Mouse (Mus musculus): Measurements from ENCODE around the gene Fastk.

The Fastk gene

DNA sequence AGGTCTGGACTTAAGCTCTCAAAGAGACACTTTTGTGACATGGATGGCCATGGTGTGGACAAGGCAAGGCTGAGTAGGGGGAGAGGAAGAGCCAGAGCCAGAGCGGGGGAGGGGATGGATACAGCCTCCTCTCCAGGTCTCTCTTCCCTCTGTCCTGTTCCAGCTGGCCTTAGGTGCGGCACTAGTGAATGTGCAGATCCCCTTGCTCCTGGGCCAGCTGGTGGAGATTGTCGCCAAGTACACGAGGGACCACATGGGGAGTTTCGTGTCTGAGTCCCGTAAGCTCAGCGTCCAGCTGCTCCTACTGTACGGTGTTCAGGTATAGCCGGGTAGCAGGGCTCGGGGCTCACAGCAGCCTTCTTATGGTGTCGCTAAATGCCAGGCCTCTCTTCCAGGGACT, 44.7 kb downstream of the Fastk start:
- in situ Hi-C loops (cut with MboI; ENCODE audit: unreplicated experiment in 2 of 2), result loop anchor here in 1 of 2 experiments (25.0 kb wide), 1 partner anchor 187 kb away; the partner anchor contains the start of genes Abcf2 and Chpf2

DNA sequence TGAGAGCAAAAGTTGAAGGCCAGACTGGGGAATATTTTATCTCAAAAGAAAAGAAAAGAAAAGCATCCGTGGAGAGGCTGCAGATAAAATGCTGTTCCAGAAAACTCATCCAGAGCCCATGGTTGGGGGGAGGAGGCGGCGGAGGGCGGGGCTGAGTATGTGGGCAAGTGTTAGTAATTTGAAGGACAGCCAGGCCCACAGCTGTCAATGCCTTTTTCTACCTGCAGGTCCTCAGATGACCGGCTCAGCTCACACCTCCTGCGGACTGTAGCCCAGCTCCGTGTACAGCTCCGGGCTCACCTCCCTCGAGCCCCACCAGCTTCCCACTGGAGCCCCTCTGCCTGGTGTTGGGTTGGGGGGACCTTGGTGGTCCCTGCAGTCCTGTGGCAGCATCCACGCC, 45.4 kb downstream of the Fastk start:
- in situ Hi-C loops (cut with MboI; ENCODE audit: unreplicated experiment in 2 of 2), result loop anchor here (25.0 kb wide), 1 partner anchor 188 kb away; the partner anchor contains the start of genes Abcf2 (in 2 of the 2) and Chpf2 (in 2 of the 2)

- in situ Hi-C loops (cut with MboI; ENCODE audit: unreplicated experiment in 2 of 2), result loop anchor here in 1 of 2 experiments (25.0 kb wide), 1 partner anchor 191 kb away; the partner anchor contains the start of genes Abcf2 and Chpf2
Measured at GRCm38 (mm10) chr5:24396254-24396653, 48.8 kb downstream of the Fastk start.

GRCm38 (mm10) chr5:24394165-24394894, 50.8 kb downstream of the Fastk start:
- in situ Hi-C loops (cut with MboI; ENCODE audit: unreplicated experiment in 2 of 2), result loop anchor here in 1 of 2 experiments (25.0 kb wide), 1 partner anchor 193 kb away; the partner anchor contains the start of genes Abcf2 and Chpf2

- in situ Hi-C loops (cut with MboI; ENCODE audit: unreplicated experiment in 2 of 2), result loop anchor here in 1 of 2 experiments (25.0 kb wide), 1 partner anchor 194 kb away; the partner anchor contains the start of genes Abcf2 and Chpf2
Measured at GRCm38 (mm10) chr5:24393392-24393997, 51.6 kb downstream of the Fastk start, which contains the start of gene Abcb8. Abcb8 (plus strand) TSS chr5:24393663.

DNA sequence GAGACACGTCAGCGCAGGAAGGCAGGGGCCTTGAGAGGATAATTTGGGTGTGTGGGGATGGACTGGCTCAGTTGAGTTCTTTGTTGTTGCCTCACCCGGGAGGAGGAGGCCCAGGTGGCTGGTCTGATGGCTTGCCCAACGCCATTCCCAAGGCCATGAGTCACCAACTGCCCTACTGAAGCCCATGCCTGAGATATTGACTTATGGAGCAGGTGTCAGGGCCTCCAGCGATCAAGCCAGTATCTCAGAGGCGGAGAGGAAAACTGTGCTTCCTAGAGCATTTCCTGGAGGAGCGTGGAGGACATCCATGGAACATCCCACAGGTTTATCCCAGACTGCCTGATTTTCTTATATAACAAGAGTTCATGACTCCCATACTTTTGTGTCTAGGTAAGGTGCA, 52.4 kb downstream of the Fastk start:
- in situ Hi-C loops (cut with MboI; ENCODE audit: unreplicated experiment in 2 of 2), result loop anchor here in 1 of 2 experiments (25.0 kb wide), 1 partner anchor 195 kb away; the partner anchor contains the start of genes Abcf2 and Chpf2

DNA sequence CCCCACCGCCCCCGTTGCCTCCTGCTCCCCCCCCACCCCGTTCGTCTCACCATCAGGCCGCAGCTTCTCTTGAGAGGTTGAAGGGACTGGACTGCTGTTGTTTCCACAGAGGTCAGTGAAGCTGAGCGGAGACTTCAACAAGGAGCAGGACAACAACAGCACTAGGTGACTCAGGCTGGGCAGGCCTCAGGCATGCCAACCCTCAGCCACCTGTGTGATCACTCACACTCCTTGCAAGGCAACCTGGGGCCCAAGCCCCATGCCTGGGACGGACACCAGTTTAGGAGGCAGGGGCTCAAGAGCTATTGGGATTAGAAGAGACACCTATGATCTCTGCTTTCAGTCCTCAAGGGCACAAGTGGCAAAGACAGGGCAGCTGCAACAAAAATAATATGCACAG, 53.2 kb downstream of the Fastk start, which contains the start of gene Atg9b:
Atg9b (minus strand) TSS at position 280 of the 400 bp plus-strand sequence.
- in situ Hi-C loops (cut with MboI; ENCODE audit: unreplicated experiment in 2 of 2), result loop anchor here in 1 of 2 experiments (25.0 kb wide), 1 partner anchor 195 kb away; the partner anchor contains the start of genes Abcf2 and Chpf2

DNA sequence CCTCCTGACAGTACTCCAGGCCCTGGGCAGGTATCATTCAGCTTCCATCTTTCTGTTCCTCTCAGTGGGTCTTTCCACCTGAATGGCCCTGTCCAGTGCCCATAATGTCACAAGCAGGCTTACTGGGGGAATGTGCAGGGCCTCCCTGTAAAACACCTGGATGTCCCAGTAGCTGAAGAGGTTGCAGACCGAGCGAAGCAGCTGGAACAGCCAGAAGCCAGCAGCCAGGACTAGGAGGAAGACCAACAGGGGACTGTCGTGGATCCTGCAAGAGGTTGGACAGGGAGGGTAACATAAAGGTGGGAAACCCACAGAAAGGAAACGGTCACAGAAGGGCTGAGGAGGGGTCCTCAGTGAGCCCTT, 55.4 kb downstream of the Fastk start:
- in situ Hi-C loops (cut with MboI; ENCODE audit: unreplicated experiment in 2 of 2), result loop anchor here in 1 of 2 experiments (25.0 kb wide), 1 partner anchor 198 kb away; the partner anchor contains the start of genes Abcf2 and Chpf2

- in situ Hi-C loops (cut with MboI; ENCODE audit: unreplicated experiment in 2 of 2), result loop anchor here in 1 of 2 experiments (25.0 kb wide), 1 partner anchor 198 kb away; the partner anchor contains the start of genes Abcf2 and Chpf2
Measured at GRCm38 (mm10) chr5:24389011-24389657, 56.0 kb downstream of the Fastk start.

Measured in v-Abl transformed pro-B cells (cell line).